7 mouse cellular contexts compared by ENCODE assay signal in the genomic region with DNA sequence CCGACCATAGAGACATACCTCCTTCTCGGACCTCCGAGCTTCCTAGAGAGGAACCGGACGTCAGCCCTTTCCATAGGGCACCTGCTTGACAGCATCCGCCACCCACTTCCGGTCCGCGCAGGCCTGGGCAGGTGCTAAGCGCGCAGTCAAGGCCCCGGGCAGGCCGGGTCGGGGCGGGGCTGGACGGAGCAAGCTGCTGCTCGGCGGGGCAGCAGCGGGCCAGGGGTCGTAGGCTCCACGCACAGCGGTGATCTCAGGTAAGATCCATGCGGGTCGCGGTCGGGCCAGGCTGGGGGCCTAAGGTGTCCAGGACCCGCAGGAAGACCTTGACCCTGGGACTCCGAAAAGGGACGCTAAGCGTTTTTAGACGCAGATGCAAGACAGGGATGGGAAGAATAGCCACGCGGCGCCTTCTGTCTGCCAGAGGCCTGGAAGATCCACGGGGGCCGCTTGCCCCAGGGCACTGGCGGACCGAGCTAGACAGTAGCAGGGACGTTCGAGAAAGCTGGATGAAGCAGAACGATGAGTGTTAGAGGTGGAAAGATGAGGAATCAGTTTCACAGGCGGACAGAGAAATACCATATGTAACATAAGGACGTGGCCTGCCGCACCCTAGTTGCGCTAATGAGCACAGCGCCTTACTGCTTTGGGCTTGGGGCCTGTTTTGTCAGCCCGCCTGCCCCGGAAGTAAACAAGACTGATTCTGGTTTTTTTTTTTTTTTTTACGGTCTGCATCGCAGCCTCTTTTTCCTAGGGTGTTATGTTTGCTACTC. TPM values are rescaled to one million over a fixed set of nuclear protein-coding genes. Genes with fewer than 3 reads are reported as not detected.
DNase-seq lines count a peak whose midpoint lies in the region; ATAC-seq lines count a peak whose summit lies in the region.

A gene (plus strand): TSS at position 130 of the 773 bp plus-strand sequence.

- DNase-seq in adrenal gland, adult 8-10 months: peak; percentile 90
- DNase-seq in embryo, embryonic 9.5 days (ENCODE audit: extremely low spot score): peak; percentile 89
- peak; percentile 82 to 91 for DNase-seq in gastrocnemius, postnatal 4 days (ENCODE audit: low spot score in 2 of 2)
- peak; percentile 88 to 91 for DNase-seq in left cerebral cortex, postnatal 36 days (ENCODE audit: low spot score in 2 of 2)
- peak; percentile 97 for DNase-seq in midbrain, embryonic 11.5 days (ENCODE audit: low spot score, missing footprints)
- peak; percentile 93 for DNase-seq in skeletal muscle tissue, adult 2 months (ENCODE audit: low read depth, low spot score)

- peaks cover 16% of the 10 kb centered on the region for H3K36me3 ChIP-seq in intestine, embryonic 16.5 days (ENCODE audit: control insufficient read depth, insufficient read depth, low read length)
- H3K36me3 ChIP-seq in midbrain, embryonic 11.5 days (ENCODE audit: control insufficient read depth, insufficient read depth, low read length): peaks cover 14% of the 10 kb centered on the region

- 0 out of 2 replicates have a peak, but pooled peaks cover 2% of the 10 kb centered on the region for H3K4me1 ChIP-seq in intestine, embryonic 16.5 days (ENCODE audit: control insufficient read depth, insufficient read depth, low read length)
- peaks cover 8% of the 10 kb centered on the region; the same call in 1 of the 2 replicates for H3K4me1 ChIP-seq in midbrain, embryonic 11.5 days (ENCODE audit: control insufficient read depth, insufficient read depth, low read length)

- peak within 1 kb of the TSS; percentile 79 for H3K4me2 ChIP-seq in intestine, embryonic 16.5 days (ENCODE audit: low read depth, low read length)
- peak within 1 kb of the TSS; percentile 70 for H3K4me2 ChIP-seq in midbrain, embryonic 11.5 days

- peak within 1 kb of the TSS; percentile 91 for H3K27ac ChIP-seq in intestine, embryonic 16.5 days (ENCODE audit: low read length)
- H3K27ac ChIP-seq in midbrain, embryonic 11.5 days (ENCODE audit: low read depth, low read length): peak within 1 kb of the TSS; percentile 77

- H3K4me3 ChIP-seq in intestine, embryonic 16.5 days (ENCODE audit: low read length): peak within 1 kb of the TSS; percentile 74
- peak within 1 kb of the TSS; percentile 81 for H3K4me3 ChIP-seq in midbrain, embryonic 11.5 days (ENCODE audit: low read depth, low read length)

- peak within 1 kb of the TSS; percentile 87 for H3K9ac ChIP-seq in intestine, embryonic 16.5 days (ENCODE audit: low read depth, low read length)
- H3K9ac ChIP-seq in midbrain, embryonic 11.5 days (ENCODE audit: low read length): peak within 1 kb of the TSS; percentile 92

- H3K27me3 ChIP-seq in intestine, embryonic 16.5 days (replicated peaks; ENCODE audit: control insufficient read depth, insufficient read depth, low read length): no peaks in the 10 kb centered on the region
- no peaks in the 10 kb centered on the region for H3K27me3 ChIP-seq in midbrain, embryonic 11.5 days (ENCODE audit: control insufficient read depth, insufficient read depth, low read length)

- WGBS in intestine, embryonic 16.5 days: under 1% methylated on average over 50 of the region's 50 CpGs
- WGBS in midbrain, embryonic 11.5 days: under 1% methylated on average over 50 of the region's 50 CpGs

- intact Hi-C loops in left cerebral cortex, postnatal 36 days (cut with DNase I): loop anchor here (2.0 kb wide), 1 partner anchor 76 kb away; a partner anchor contains a TSS

- no peaks in the 10 kb centered on the region for H3K9me3 ChIP-seq in intestine, embryonic 16.5 days (ENCODE audit: control insufficient read depth, low read length)
- H3K9me3 ChIP-seq in midbrain, embryonic 11.5 days (ENCODE audit: control insufficient read depth, low read length): no peaks in the 10 kb centered on the region

- ATAC-seq in intestine, embryonic 16.5 days: peak; percentile 100
- peak; percentile 100 for ATAC-seq in midbrain, embryonic 11.5 days (ENCODE audit: low FRiP score)

RNA-seq across cellular contexts. Expression of the gene that starts here (rescaled TPM):
- 10 to 100 TPM; 18.7 to 23.7 (median 22.3) TPM for total RNA-seq in adrenal gland, adult 8-10 months (2022)
- 10 to 100 TPM; 12.6 to 15.4 TPM for total RNA-seq in gastrocnemius, postnatal 4 days (2021)
- 0.49 and 0.66 TPM in 2 replicates for polyA plus RNA-seq in intestine, embryonic 16.5 days (2015; fragmentation: Nextera tagmentation; extraction: Ambion mirVana)
- total RNA-seq in left cerebral cortex, postnatal 36 days (2021): 10 to 100 TPM; 20.6 to 21.0 TPM
- polyA plus RNA-seq in midbrain, embryonic 11.5 days (2014; fragmentation: Nextera tagmentation; extraction: Ambion mirVana): 0.61 and 1.0 TPM in 2 replicates

Comparison
In these comparisons a context has a peak if more than half of its experiments do, and no peak if none do; other contexts are left out.
1. Peak in every context shown above with its lines: DNase-seq, ATAC-seq, H3K4me3 ChIP-seq and H3K27ac ChIP-seq.
2. Peak in ATAC-seq, H3K4me3 ChIP-seq, H3K27ac ChIP-seq, H3K9ac ChIP-seq and H3K4me2 ChIP-seq in intestine, embryonic 16.5 days; RNA of the gene not detected or under 1 TPM.